Mouse (Mus musculus): ENCODE measurements around the gene Izumo1.

Izumo1 gene

GRCm38 (mm10) chr7:45618316-45618715 is 3.3 kb upstream of the Izumo1 start:
- no peak for DNase-seq (ENCODE audit: low read depth, low spot score)

- no peak for DNase-seq (ENCODE audit: low read depth, low spot score)
Measured at GRCm38 (mm10) chr7:45619592-45619991, 2.0 kb upstream of the Izumo1 start.

- DNase-seq (ENCODE audit: low read depth, low spot score), result no peak
Measured at GRCm38 (mm10) chr7:45623507-45623906, 1.9 kb downstream of the Izumo1 start.

- DNase-seq (ENCODE audit: low read depth, low spot score), result no peak
Measured at GRCm38 (mm10) chr7:45624718-45625117, 3.1 kb downstream of the Izumo1 start.

- DNase-seq (ENCODE audit: low read depth, low spot score), result no peak
Measured at GRCm38 (mm10) chr7:45625481-45625880, 3.9 kb downstream of the Izumo1 start.

- no peak for DNase-seq (ENCODE audit: low read depth, low spot score)
Measured at GRCm38 (mm10) chr7:45626571-45627076, 5.0 kb downstream of the Izumo1 start.

GRCm38 (mm10) chr7:45627261-45627660 is 5.7 kb downstream of the Izumo1 start, which contains the start of gene Rasip1:
Gene Rasip1 (plus strand): TSS chr7:45627488.
- no peak for DNase-seq (ENCODE audit: low read depth, low spot score)

GRCm38 (mm10) chr7:45628364-45629294 is 7.0 kb downstream of the Izumo1 start:
- DNase-seq (ENCODE audit: low read depth, low spot score), result peak; percentile 63

- no peak for DNase-seq (ENCODE audit: low read depth, low spot score)
Measured at GRCm38 (mm10) chr7:45630064-45630907, 8.7 kb downstream of the Izumo1 start.

- DNase-seq (ENCODE audit: low read depth, low spot score), result no peak
Measured at GRCm38 (mm10) chr7:45632499-45632898, 10.9 kb downstream of the Izumo1 start.

GRCm38 (mm10) chr7:45634946-45635681 is 13.5 kb downstream of the Izumo1 start:
- no peak for DNase-seq (ENCODE audit: low read depth, low spot score)

- DNase-seq (ENCODE audit: low read depth, low spot score), result no peak
Measured at GRCm38 (mm10) chr7:45635711-45636688, 14.4 kb downstream of the Izumo1 start.

GRCm38 (mm10) chr7:45637710-45638109 is 16.1 kb downstream of the Izumo1 start:
- no peak for DNase-seq (ENCODE audit: low read depth, low spot score)

- DNase-seq (ENCODE audit: low read depth, low spot score), result peak; percentile 98
Measured at GRCm38 (mm10) chr7:45638623-45639401, 17.2 kb downstream of the Izumo1 start.

- no peak for DNase-seq (ENCODE audit: low read depth, low spot score)
Measured at GRCm38 (mm10) chr7:45639561-45640027, 18.0 kb downstream of the Izumo1 start, which contains the start of gene Mamstr. Gene Mamstr (plus strand): TSS chr7:45639977.

GRCm38 (mm10) chr7:45640191-45640957 is 18.8 kb downstream of the Izumo1 start:
- DNase-seq (ENCODE audit: low read depth, low spot score), result no peak

- DNase-seq (ENCODE audit: low read depth, low spot score), result no peak
Measured at GRCm38 (mm10) chr7:45641391-45642040, 19.9 kb downstream of the Izumo1 start.

- no peak for DNase-seq (ENCODE audit: low read depth, low spot score)
Measured at GRCm38 (mm10) chr7:45642083-45642482, 20.5 kb downstream of the Izumo1 start.
